Mouse (Mus musculus): ENCODE results near the gene Orc5.

Orc5 gene

DNA sequence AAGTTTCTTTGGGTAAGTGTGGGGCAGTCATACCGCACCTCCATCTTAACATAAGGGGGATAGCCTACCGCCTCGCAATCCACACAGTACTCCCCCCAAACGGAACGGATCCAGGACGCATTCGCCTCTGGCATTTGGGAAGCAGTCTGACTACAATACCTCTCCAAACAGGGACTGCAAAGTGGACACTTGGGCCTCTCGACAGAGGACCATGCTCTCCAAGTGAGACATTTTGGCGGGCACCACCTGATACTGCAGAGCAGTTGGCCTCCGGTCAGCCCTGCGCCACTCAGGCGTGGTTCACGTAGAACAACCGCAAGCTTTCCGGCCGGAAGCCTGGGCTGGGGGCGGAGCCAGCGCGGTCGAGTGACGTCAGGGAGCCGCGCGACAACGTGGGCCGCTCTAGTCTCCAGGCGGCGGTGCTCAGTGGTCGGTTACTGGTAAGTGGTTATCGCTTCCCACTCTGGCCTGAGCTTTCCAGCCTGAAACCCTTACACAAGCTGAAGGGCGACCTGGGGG lies at the start of gene Orc5:
Gene Orc5 (minus strand): TSS at position 397 of the 519 bp plus-strand sequence.
- DNase-seq (ENCODE audit: low spot score): peak; percentile 95

DNA sequence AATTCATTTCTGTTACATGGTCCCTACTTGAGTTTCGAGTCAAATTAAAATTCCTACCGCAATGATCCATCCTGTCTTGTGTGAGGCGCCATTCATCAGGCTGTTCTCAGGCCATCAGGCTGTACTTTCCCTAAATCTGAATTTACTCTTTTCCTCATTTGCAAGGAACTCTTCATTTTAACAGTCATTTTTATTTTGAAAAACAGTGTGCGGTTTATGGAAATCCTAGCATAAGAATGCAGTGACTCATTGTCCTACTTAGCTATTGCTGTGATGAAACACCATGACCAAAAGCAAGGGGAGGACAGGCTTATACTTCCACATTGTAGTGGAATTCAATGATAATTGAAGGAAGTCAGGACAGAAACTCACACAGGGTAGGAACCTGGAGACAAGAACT lies 46.8 kb upstream of the Orc5 start:
- DNase-seq (ENCODE audit: low spot score): no peak

DNA sequence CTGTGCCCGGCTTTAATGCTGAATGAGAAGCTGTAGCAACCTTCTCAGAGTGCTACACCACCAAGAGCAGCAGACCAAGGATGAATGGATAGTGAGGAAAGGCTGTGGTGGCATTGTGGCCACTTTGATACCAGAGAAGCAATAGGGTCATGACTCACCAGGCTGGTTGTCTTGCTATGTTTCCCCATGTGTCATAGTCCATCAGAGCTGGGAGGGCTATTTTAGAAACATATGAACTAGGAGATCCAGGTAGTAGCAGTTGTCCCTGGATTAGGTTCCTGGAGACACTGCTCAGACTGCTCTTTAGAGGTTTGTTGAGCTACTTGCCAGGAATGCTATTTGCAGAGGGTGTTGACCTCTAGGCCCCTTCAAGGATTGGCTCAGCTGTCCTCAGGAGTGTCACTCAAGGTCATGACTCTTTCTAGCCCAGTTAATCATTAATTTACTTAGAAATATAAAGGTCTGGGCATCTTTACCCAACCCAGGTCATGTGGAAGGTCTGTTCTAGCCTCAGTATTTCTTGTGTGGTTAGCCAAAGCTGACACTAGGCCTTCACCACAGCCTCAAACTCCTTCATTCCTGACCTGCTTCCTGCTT lies 39.2 kb upstream of the Orc5 start:
- no peak for DNase-seq (ENCODE audit: low spot score)

DNA sequence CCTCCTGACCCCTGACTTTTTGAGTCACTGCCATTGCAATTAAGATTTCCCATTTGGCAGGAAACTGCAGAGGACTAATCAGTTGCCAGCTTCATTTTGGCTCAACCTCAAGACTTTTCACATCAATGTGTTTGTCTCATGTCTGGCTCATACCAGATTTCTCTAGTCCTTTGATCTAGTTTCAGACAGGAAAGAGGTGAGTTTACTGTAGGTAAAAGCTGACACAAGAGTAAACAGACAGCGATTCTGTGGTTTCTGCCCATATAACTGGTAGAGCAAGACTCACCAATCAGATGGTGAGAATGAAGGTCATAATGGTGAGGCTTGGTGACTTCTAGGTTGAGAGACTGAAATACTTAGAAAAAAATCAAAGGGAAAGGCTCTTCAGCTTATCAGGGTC lies 37.3 kb upstream of the Orc5 start:
- DNase-seq (ENCODE audit: low spot score): no peak

DNA sequence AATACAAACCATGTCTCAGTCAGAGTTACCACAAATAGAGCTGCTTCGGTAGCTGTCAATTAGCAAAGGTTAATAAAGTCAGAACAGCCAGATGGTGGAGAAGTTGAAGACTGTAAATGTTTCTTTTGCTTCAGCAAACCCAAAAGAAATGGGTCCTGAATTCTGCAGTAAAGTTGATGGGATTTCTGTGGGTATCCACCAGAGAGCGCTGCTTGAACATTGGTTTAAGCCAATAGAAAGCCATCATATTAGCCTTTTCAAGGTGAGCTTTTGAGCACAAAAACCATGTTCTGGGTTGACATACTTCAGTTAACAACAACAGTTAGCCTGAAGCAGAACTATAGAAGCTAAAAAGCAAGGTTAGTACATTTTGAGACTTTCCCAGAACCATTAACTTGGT lies 34.3 kb upstream of the Orc5 start:
- no peak for DNase-seq (ENCODE audit: low spot score)

DNA sequence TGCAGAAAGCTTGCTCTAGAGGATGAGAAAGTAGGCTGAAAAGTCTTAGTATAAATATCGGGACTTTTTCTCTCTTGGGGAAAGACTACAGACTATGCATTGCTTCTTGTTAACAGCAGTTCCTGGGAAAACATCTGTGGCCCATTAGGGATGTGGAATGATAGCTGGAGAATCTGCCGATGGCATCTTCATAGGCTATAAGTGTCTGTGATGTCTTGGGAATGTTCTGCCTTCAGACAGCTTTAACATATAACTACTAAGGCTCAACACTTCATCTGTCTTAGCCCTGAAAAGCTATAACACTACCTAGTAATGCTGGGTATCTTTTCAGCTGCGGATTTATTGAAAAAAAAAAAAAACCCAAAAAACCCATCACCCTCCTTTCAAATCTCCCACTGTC lies 27.8 kb upstream of the Orc5 start:
- no peak for DNase-seq (ENCODE audit: low spot score)

DNA sequence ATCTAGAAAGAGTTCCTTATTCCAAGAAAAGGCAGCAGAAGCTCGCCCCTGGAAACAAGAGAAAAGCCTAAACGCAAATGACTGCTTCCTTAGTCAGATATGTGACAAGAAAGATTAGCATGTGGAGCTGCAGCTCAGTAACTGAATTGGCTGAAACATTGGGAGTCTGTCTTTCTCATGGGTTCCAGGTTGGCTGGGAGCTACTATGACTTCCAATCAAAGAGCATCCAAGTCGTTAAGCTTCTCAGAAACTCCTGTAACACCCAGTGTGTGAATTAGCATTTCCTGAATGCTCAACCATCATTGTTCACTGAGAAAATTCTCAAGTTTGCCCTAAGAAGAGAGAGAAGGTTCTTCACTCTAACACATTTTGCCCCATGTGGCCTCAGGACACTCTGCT lies 24.5 kb upstream of the Orc5 start:
- no peak for DNase-seq (ENCODE audit: low spot score)

DNA sequence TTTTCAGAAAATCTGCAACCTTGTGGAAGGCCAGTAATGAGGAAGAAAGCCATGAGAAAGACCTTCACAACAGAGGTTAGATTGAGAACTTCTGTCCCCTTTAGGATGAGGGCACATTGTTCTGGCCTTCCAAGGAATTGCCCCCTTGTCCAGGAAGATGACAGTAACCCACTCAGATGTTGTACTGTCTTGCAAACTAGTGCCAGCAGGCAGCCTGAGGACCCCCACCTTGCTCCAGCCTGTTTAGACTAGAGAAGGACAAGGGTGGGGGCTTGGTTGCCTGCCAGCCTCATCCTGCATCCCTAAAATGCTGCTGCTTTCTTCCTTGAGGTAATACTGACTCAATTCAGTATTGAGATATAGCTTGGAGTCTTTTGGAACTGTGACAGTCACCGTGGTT lies 23.9 kb upstream of the Orc5 start:
- no peak for DNase-seq (ENCODE audit: low spot score)

DNA sequence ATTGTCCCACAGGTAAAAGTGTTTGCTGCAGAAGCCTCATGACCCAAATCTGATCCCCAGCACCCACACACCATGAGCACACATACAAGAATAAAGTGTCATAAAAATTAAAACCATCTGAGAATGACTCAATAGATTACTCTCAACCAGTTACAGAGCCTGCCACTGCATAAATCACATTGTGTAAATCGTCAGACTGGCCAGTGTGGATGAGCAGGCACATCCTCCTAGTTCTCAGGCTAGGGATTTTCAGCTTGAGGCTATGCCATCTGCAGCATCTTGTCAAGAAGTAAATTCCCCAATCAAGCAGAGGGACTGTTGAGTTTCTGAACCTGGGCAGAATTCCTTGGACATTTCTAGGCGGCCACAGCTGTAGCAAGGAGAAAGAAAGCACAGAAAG lies 23.5 kb upstream of the Orc5 start:
- no peak for DNase-seq (ENCODE audit: low spot score)

DNA sequence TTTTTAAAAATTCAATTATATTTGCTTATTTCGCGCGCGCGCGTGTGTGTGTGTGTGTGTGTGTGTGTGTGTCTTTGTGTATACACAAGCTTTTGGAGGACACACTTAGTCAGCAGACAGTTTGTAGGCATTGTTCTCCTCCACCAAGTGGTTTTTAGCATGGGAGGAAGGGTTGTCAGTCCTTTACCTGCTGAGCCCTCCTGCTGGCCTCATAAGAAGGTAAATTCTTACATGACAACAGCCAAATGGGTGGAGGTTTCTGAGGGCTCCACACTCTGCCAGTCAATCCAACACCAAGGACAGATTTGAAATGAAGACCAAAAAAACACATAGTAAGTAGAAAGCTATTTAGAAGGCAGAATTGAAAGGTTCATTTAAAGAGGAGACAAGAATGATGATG lies 22.7 kb upstream of the Orc5 start:
- no peak for DNase-seq (ENCODE audit: low spot score)

DNA sequence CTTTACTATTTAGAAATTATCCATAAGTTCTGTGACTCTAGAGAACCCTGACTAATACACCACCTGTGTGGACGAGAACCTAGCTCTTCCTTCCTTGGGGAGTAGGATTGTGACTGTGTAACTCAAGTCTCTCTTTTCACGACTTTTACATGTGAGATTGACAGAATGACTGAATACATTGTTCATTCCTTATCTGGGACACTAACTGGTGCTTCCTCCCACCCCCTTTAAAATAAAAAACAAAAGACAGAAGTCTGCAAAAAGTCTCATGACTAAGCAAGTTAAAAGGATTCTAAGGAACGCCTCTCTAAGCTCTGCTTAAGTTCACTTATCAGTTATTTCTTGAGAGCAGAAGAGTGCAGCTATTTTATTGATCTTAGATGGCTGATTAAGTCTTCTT lies 22.2 kb upstream of the Orc5 start:
- no peak for DNase-seq (ENCODE audit: low spot score)

DNA sequence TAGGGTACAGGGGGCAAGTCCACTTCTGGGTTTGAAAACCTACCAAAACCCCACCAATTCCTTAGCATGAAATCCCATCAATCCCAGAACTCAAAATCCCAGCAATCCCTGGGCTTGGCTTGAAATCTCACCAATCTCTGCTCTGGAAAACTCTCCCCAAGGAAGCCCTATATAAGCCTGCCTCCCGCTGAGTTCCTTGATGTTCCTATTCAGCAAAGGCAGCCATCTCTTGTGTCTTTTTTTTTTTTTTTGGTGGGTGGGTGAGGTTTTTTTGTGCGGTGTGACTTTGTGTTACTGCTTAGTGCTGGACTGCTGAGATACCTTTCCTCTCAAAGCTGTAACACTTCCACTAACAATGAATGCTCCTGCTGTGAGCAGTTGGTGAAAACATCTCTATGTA lies 15.5 kb upstream of the Orc5 start:
- no peak for DNase-seq (ENCODE audit: low spot score)

DNA sequence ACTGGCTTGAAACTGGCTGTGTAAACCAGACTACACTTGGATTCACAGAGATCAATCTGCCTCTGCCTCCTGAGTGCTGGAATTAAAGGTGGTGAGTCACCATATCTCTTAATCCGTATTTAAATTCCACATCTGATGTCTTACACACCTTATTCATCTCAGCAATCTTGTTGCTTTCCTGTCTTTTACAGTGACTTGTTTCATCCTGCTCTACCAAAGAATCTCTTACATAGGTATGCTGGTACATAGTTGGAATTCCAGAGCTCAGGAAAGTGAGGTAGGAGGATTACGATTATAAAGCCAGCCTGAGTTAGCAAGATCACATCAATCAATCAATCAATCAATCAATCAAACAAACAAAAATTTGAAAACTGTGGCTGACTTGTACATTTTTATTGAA lies 9.6 kb upstream of the Orc5 start:
- no peak for DNase-seq (ENCODE audit: low spot score)

DNA sequence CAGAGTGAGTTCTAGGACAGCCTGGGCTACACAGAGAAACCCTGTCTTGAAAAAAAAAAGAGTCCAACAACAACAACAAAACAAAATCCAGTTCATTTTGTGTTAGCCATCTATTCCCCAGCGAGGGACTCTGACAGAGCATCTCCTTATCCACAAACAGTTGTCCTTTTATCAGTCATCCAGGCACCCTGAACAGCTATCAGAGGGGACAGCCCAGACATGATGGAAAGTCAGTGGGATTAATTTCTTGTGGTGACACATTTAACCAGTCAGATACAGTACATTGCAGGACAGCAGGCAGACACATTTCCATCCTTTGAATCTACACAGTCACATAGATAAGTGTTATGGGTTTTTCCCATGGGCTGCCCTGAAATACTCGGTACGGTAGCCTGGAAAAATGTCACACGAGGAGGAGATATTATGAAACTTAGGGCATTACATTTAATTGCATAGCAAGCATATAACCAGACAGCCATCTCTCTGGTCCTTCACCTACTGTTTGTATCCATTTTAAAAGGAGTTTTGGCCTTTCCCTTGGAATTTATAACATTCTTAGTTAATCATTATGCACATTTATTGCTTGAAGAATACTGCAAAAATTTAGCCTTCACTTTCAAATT lies 7.4 kb upstream of the Orc5 start:
- DNase-seq (ENCODE audit: low spot score): peak; percentile 81

DNA sequence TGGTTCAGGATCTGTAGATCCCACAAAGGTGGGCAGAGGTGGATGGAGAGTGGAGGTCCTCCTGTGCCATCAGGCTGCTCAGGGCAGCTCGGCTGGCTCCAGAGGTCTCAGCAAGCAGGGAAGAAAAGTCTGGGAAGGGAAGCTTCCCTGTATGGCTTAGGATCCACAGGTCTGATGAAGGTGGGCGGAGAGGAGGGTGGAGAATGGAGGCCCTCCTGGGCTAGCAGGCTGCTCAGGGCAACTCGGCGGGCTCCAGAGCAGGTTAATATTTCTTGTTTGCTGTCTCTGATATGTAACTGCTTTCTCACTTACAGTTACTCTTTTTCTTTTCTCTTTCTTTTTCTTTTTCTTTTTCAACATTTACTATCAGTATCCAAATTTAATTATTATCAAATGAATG lies 6.5 kb upstream of the Orc5 start:
- no peak for DNase-seq (ENCODE audit: low spot score)

DNA sequence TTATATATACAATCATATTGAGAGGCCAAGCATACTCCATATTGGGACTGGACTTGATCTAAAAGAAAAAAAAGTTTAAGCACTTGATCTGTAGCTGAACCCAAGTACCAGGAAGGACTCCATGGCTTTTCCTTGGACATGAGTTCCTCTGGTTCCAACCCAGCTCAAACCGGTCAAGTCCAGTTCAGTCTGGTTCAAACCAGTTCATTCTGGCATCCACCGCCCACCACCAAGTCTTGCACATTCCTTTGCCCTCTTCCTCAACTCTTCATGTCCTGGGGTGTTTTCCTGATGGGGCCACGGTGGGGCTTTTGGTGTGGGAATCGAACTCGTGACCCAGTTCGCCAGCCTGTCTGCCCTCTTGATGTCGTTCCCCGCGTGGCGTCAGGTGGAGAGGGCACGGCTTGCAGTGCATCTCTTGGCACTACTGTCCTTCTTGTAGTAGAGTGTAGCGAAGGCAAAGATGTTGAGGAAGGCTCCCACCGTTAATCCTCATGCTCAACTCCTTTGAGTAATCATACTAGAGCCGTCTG lies 2.1 kb upstream of the Orc5 start:
- DNase-seq (ENCODE audit: low spot score): no peak

DNA sequence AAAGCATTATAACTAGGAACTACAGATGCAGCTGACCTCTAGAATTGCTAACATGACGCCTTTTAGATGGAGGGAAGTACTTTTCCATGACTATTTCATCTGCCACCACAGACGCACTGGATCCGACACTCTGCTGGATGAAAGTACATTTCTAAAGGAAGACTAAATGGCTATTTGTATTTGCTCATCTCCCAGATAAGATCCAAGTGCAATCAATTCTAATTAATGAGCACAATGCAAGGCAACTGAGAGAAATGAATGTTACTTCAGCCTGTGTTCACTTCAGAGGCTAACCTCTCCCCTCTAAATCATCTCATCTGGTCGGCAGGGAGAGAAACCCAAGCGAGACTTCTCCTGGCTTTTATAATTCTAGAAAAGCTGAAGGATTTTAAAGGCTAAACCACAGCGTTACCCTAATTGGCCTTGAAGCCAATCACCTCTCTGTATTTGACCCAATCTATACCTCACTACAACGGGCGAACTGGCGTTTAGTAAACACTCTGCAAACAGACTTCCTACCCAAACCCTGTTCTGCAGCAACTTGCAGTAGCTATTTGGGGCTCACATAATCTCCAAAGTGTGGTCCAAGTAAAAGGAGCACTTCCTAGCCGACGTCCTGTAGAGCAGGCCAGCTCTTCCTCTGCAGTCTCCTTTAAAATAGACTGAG lies 730 bp downstream of the Orc5 start:
- DNase-seq (ENCODE audit: low spot score): no peak

DNA sequence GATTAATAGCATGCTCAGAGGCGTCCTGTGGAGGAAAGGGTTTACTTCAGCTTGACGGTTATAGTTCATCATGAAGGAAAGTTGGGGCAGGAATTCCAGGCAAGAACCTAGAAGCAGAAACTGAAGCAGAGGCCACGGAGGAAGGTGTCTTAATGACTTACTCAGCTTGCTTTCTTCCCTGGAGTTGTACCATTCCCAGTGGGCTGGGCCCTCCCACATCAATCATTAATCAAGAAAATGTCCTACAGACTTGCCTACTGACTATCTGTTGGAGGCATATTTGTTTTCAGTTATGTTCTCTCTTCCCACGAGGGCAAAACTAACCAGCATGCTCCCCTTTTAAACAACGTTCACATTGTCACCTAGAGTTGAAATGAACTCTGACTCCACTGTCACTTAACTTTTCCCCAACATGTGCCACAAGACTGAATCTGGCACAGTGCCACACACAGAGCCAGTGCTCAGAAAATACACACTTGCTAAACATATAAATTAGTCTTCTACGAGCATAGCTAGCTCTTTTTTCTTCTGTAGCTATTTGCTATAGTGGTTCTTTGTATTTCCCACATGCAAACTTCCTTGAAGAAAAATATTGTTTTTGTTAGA lies 1.6 kb downstream of the Orc5 start:
- DNase-seq (ENCODE audit: low spot score): no peak

DNA sequence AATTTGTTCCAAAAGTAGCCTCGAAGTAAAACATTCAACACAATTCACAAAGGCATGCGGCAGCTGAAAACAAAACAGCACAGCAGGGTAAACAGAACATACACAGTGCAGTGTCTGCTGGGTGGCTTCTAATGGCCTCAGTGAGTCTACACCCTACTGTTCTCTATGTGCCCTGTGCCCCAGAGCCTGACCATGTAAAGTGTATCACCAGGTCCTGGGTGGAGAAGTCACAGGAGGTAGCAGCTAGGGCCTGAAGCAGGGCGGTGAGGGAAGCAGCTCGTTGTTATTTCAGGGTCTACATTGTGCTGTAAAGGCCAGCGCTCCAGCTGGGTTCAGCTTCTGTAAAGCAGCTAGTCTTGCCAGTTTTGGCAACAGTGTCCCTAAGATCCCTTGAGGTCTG lies 3.7 kb downstream of the Orc5 start:
- DNase-seq (ENCODE audit: low spot score): no peak

DNA sequence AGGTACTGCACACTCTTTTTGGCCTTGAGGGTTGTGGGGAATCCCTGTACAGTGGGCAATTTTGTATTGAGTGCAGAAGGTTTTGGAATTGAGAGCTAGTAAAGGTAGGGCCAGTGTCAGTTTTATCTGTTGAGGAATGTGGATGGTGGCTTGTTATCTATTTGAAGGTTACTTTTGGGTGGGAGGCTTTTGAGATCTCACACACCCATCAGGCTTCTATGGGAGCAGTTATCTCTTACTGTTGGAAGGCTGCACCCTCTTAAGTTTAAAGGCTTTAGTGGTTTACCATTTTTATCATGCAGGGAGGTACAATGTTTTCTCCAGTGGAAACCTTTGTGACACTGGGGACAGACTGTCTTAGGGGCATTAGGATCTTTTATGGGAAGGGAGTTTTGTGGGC lies 4.9 kb downstream of the Orc5 start:
- peak; percentile 68 for DNase-seq (ENCODE audit: low spot score)

DNA sequence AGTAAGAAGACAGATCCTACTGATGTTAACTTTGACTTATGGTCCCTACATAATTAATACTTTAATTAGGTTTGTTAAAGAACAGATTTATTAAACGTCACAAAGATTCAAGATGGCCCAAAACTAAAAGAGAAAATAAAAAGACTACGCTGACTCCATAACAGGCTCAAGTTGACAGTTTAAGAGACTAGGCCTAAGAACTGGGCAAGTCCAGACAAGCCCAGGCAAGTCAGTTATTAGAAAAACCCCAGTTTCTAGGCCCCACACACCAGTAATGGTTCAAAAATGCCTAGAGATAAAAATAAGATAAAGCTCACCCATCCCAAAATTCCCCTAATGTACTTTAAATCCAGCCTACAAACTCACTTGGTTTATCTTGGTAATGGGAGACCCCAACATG lies 7.6 kb downstream of the Orc5 start:
- DNase-seq (ENCODE audit: low spot score): no peak

DNA sequence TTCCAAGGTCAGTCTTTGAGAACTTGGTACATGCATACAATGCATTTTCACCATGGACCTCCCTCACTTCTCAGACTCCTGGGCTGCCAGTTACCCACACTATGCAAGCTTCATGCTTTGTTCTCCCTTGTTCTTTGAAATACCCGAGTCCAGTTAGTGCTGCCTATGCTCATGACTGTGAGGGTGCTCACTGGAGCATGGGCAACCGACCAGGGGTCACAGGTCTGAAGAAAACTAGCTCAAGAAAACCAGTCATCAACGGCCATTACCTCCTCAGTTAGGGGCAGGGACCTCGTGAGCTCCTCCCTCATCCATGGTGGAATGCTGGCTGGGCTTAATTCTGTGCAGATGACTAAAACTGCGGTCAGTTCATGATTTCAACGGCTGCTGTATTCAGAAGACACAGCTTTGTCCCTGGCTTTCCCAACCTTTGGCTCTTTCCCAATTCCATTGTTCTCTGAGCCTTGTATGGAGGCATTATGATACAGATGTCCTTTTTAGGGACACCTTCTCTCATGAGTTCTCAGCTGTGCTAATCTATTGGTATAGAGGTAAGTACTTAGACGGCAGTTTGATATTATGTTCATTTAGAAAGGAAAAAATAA lies 11.1 kb downstream of the Orc5 start:
- DNase-seq (ENCODE audit: low spot score): no peak

DNA sequence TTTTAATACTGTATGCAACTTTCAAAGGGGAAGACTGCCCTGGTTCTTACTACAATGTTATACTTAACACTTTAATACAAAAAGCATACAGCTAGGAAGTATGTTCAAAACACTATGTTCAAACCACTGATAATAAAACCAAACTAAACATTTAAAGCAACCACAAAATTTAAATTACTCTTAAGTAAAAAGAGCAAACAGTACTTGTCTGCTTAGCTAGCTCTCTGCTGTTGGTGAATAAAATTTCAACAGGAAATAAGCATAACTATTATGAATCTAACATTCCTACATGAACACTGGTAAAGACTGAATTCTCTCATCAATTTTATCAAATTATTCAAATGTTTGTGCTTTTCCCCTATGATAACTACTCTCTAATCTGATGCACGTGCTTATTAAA lies 13.5 kb downstream of the Orc5 start:
- no peak for DNase-seq (ENCODE audit: low spot score)
